Mouse (Mus musculus) midbrain, embryonic 14.5 days (tissue): ENCODE results near the gene Sypl. TPM values are rescaled to one million over a fixed set of nuclear protein-coding genes. Genes with fewer than 3 reads are reported as not detected.
"Not testable (repeated sequence)": the region's sequence is repeated elsewhere in the genome, so short reads cannot be mapped to it uniquely, and the experiment has no call there.

Experiments
- ATAC-seq: fragments of 200-750 bp; cut with Nextera tagmentation; 2 replicates; pipeline ENCODE4 v1.8.0; 2017; ENCODE audit warnings: moderate number of reproducible peaks, moderate library complexity; ENCODE audit not compliant: low FRiP score, low TSS enrichment
- DNase-seq: peaks from one replicate; pipeline ENCODE4 v3.0.0-alpha.2; 2015
- H3K27ac ChIP-seq: fragments of 300-500 bp; sonication (generic); replicated peaks from 2 replicates; pipeline ENCODE4 v1.5.1; 2014; ENCODE audit warnings: mild to moderate bottlenecking, low read depth, low read length, moderate library complexity
- H3K27me3 ChIP-seq: fragments of 300-500 bp; sonication (generic); 2 replicates; pipeline ENCODE4 v1.6.1; 2014; ENCODE audit warnings: low read length, control low read depth, mixed read lengths; ENCODE audit not compliant: control insufficient read depth, insufficient read depth
- H3K36me3 ChIP-seq: fragments of 300-500 bp; sonication (generic); 2 replicates; pipeline ENCODE4 v1.6.1; 2014; ENCODE audit warnings: low read length, control low read depth; ENCODE audit not compliant: control insufficient read depth, insufficient read depth
- H3K4me1 ChIP-seq: fragments of 300-500 bp; sonication (generic); 2 replicates; pipeline ENCODE4 v1.6.1; 2014; ENCODE audit warnings: mild to moderate bottlenecking, antibody characterized with exemption, low read length, control low read depth; ENCODE audit not compliant: control insufficient read depth, insufficient read depth
- H3K4me2 ChIP-seq: fragments of 300-500 bp; sonication (generic); 2 replicates; pipeline ENCODE4 v1.6.1; 2014; ENCODE audit warnings: mild to moderate bottlenecking, low read length, moderate library complexity
- H3K4me3 ChIP-seq: fragments of 300-500 bp; sonication (generic); replicated peaks from 2 replicates; pipeline ENCODE4 v1.5.1; 2014; ENCODE audit warnings: low read depth, low read length
- H3K9ac ChIP-seq: fragments of 300-500 bp; sonication (generic); replicated peaks from 2 replicates; pipeline ENCODE4 v1.6.1; 2014; ENCODE audit warnings: mild to moderate bottlenecking, low read length, moderate library complexity
- H3K9me3 ChIP-seq: fragments of 300-500 bp; sonication (generic); 2 replicates; pipeline ENCODE4 v1.6.1; 2016; ENCODE audit warnings: low read length, control low read depth, mixed read lengths; ENCODE audit not compliant: control insufficient read depth
- WGBS: fragments of 180-500 bp; shearing (Covaris S2); extraction: QIAGEN DNeasy Blood & Tissue Kit; methylation state at CpG from one replicate; pipeline ENCODE4 v1.1.7; 2014; 5-methylcytosine and 5-hydroxymethylcytosine counted together
- polyA plus RNA-seq: library from polyadenylated mRNA; unstranded; fragments of >200 nt; fragmentation: Nextera tagmentation; extraction: Ambion mirVana; gene quantifications from 2 replicates; pipeline ENCODE4 v1.2.1, GENCODE M21; 2014

Gene Sypl
- polyA plus RNA-seq, 1 experiment from 2014 or later: 39.4 TPM

- Histone ChIP-seq H3K4me2 (no peak overlapping the region), H3K27ac (no peak overlapping the region), H3K27me3 (no peaks in the 10 kb centered on the region), H3K4me1 (no peaks in the 10 kb centered on the region), H3K4me3 (no peak overlapping the region), H3K9ac (no peak overlapping the region), H3K36me3 (no peaks in the 10 kb centered on the region), H3K9me3 (no peaks in the 10 kb centered on the region)
- no peak for ATAC-seq
- no peak for DNase-seq
- WGBS: 94% methylated on average over 1 of the region's 1 CpGs
Observed at GRCm38 (mm10) chr12:32983081-32983480, 29.4 kb downstream of the Sypl start.

- Histone ChIP-seq H3K4me1 (no peaks in the 10 kb centered on the region), H3K4me3 (no peak overlapping the region), H3K9ac (no peak overlapping the region), H3K4me2 (no peak overlapping the region), H3K27ac (no peak overlapping the region), H3K36me3 (no peaks in the 10 kb centered on the region), H3K9me3 (no peaks in the 10 kb centered on the region), H3K27me3 (no peaks in the 10 kb centered on the region)
- ATAC-seq (no peak), DNase-seq (no peak)
- whole genome bisulfite sequencing: 71% methylated on average over 1 of the region's 1 CpGs
Observed at GRCm38 (mm10) chr12:32986284-32986683, 32.6 kb downstream of the Sypl start.

DNA sequence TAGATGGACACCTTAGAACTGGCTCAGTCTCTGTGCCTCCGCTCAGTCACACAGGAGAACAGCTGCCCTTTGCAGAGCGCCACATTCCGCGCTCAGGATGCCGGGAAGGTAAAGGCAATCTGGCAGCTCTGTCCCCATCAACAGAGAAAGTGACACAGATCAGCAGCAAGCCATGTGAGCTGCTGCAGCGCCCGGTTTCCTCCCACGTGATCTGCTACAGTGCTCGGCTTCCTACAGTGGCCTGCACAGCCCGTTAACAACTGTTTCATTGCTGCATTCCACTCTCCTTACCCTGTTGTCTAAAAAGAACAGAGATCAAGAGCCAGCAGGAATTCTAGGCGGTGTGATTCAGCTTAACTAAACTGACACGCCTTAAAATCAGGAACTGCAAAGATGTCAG, 36.0 kb downstream of the Sypl start:
- H3K4me3 ChIP-seq: no peak overlapping the region
- H3K9ac ChIP-seq: no peak overlapping the region
- 70% methylated on average over 12 of the region's 12 CpGs for WGBS
- no peaks in the 10 kb centered on the region for H3K36me3 ChIP-seq
- H3K4me1 ChIP-seq: no peaks in the 10 kb centered on the region
- H3K9me3 ChIP-seq: no peaks in the 10 kb centered on the region
- ATAC-seq: no peak
- no peak overlapping the region for H3K4me2 ChIP-seq
- H3K27me3 ChIP-seq: no peaks in the 10 kb centered on the region
- DNase-seq: no peak
- H3K27ac ChIP-seq: no peak overlapping the region

DNA sequence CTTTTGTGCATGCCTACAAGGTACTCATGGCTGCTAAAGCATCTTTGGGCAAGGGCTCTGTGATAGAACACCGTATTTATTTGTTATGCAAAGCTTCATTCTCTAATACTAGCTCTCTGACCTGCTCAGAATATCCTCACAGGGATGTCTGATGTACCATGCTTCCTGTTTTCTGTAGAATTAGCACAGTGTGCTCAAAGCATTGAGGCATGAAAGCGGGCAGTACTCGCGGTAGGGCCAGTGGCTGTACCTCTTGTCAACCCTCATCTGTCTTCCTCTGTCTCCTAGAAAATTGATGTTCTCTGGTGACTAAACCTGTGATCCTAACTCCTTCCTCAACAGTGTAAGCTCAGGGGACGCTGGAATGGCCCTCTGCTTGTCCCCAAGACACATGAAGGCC, 40.4 kb downstream of the Sypl start:
- Histone ChIP-seq H3K9ac (no peak overlapping the region), H3K9me3 (no peaks in the 10 kb centered on the region), H3K4me3 (no peak overlapping the region), H3K4me1 (no peaks in the 10 kb centered on the region), H3K27me3 (no peaks in the 10 kb centered on the region), H3K4me2 (no peak overlapping the region), H3K36me3 (no peaks in the 10 kb centered on the region), H3K27ac (no peak overlapping the region)
- 79% methylated on average over 5 of the region's 5 CpGs for WGBS
- ATAC-seq (no peak), DNase-seq (no peak)

DNA sequence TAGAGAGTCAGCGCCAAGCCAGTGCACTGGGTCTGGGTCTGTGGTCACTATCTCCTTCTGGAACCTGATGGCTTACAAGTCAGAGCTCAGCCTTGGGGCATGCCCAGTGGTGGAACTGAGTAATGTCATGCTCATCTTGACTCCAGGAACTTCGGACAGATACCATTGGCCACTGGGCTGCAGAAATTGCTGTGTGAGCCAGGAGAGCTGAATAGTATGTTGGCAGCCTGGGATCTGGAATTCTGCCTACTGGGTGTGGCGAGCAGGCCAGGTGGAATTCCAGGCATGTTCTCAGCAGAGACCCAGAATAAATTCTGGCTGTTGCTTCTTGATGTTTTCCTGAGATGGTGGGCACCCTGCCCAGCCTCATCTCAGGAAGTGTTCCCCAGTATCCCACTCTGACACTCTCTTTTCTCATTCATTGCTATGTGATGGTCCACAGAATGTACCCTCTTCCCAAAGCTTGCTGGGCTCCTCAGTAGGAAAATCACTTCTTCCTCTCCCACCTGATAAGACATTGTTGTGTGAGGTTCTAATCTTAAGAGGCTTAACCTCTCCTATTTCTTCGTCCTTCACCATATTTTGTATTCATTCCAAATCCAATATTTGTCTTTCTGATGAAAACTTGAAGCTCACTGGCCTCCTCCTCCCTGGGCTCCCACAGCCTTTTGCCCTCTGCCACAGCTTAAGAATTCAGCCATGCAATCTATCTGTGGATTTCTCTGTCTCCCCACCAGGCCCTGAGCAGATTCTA, 41.6 kb downstream of the Sypl start:
- Histone ChIP-seq H3K9me3 (no peaks in the 10 kb centered on the region), H3K4me1 (no peaks in the 10 kb centered on the region), H3K36me3 (no peaks in the 10 kb centered on the region), H3K9ac (no peak overlapping the region), H3K27me3 (no peaks in the 10 kb centered on the region), H3K27ac (no peak overlapping the region), H3K4me2 (no peak overlapping the region), H3K4me3 (no peak overlapping the region)
- no peak for DNase-seq
- WGBS: 90% methylated on average over 4 of the region's 4 CpGs
- no peak for ATAC-seq

GRCm38 (mm10) chr12:32998766-32999165, 45.1 kb downstream of the Sypl start:
- DNase-seq (no peak), ATAC-seq (no peak)
- Histone ChIP-seq H3K9ac (no peak overlapping the region), H3K9me3 (no peaks in the 10 kb centered on the region), H3K27ac (no peak overlapping the region), H3K4me2 (no peak overlapping the region), H3K36me3 (no peaks in the 10 kb centered on the region), H3K4me3 (no peak overlapping the region), H3K4me1 (0 out of 2 replicates have a peak, but pooled peaks cover 4% of the 10 kb centered on the region), H3K27me3 (no peaks in the 10 kb centered on the region)
- 78% methylated on average over 5 of the region's 5 CpGs for WGBS

- not testable (repeated sequence) for H3K4me2 ChIP-seq, H3K4me1 ChIP-seq, ATAC-seq, H3K4me3 ChIP-seq, H3K27ac ChIP-seq, DNase-seq, H3K36me3 ChIP-seq, H3K9me3 ChIP-seq, H3K9ac ChIP-seq, H3K27me3 ChIP-seq
- WGBS: 31% methylated on average over 3 of the region's 3 CpGs
Observed at GRCm38 (mm10) chr12:32999778-33000177, 46.1 kb downstream of the Sypl start.

- Histone ChIP-seq H3K4me1 (0 out of 2 replicates have a peak, but pooled peaks cover 4% of the 10 kb centered on the region), H3K27ac (no peak overlapping the region), H3K4me2 (no peak overlapping the region), H3K9ac (no peak overlapping the region), H3K4me3 (no peak overlapping the region), H3K36me3 (no peaks in the 10 kb centered on the region), H3K27me3 (no peaks in the 10 kb centered on the region), H3K9me3 (no peaks in the 10 kb centered on the region)
- 64% methylated on average over 4 of the region's 4 CpGs for WGBS
- no peak for DNase-seq
- no peak for ATAC-seq
Observed at GRCm38 (mm10) chr12:33000402-33000801, 46.7 kb downstream of the Sypl start.

- Histone ChIP-seq H3K27ac (no peak overlapping the region), H3K4me3 (no peak overlapping the region), H3K9ac (no peak overlapping the region), H3K4me1 (0 out of 2 replicates have a peak, but pooled peaks cover 4% of the 10 kb centered on the region), H3K27me3 (no peaks in the 10 kb centered on the region), H3K9me3 (no peaks in the 10 kb centered on the region), H3K36me3 (no peaks in the 10 kb centered on the region), H3K4me2 (no peak overlapping the region)
- ATAC-seq: no peak
- no peak for DNase-seq
- WGBS: 51% methylated on average over 8 of the region's 8 CpGs
Observed at GRCm38 (mm10) chr12:33003339-33003965, 49.8 kb downstream of the Sypl start.
